Mouse (Mus musculus): ENCODE measurements around the gene Lamc1.

The Lamc1 gene

DNA sequence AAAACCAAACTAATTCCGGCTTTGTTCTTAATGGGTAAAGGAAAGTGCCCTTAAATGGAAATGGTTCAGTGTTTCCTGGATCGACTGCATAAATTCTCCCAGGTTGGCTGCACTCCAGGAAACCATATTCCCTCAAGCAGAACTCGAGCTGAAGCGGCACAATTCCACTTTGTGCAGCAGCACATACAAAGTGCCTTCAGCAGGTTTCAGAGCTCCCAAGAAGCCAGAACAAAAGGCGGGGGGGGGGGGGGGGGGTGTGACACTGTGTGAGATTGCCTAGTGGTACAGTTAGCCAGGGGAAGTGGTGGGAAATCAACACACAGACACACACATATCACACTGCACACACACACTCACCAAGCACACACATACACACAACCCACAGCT lies 140.7 kb downstream of the Lamc1 start:
- DNase-seq (ENCODE audit: low spot score in 2 of 2), result peak in 1 of 2 experiments; percentile 38

DNA sequence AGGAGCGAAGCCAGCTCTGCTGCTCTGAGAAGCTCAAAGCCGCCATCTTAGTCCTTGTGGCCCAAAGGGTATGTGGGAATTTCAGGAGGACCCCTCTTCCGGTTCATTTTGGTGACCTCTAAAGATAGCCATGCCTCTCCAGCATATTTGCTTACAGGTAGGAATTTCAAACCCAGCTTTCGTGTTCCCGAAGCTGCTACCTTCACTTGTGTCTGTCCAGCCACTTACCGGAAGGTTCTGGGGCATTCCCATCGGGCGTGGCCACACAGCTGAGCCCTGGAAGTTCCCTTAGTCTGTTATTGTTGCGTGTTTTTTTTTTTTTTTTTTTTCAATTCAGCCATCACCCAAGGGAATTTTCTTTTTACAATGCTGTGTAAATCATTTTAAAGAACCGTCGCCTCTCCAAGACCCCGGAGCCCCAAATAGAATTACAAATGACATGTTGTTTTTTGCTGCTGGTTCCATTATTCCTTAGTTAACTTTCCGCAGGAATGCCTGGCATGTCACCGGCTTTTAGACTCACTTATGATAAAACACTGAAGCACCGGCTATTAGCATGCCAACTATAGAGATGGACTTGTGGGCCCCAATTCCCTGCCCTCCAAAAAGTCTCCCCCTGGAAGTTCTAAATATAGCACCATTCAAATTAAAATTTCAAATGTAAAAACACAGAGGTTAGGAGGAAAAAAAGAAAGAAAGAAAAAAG lies 141.2 kb downstream of the Lamc1 start:
- no peak for DNase-seq (ENCODE audit: low spot score in 2 of 2)

DNA sequence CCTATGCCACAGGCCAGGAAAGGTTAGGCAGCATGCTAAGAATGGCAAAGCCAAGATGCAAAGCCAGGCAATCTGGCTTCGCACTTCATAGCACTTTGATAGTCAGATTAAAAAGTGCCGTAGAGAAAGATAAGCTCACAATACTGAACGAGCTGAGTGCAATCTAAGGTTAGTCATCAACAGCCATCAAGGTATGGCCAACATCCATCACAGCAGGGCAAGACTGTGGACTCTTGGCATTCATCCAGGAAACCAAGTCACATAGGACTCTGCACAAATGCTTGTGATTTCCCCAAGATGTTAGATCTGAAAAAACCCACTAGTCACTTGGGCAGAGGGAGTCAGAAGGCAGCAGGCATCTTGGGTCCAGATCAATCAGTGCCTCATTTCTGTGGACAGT lies 144.5 kb downstream of the Lamc1 start:
- no peak for DNase-seq (ENCODE audit: low spot score in 2 of 2)

DNA sequence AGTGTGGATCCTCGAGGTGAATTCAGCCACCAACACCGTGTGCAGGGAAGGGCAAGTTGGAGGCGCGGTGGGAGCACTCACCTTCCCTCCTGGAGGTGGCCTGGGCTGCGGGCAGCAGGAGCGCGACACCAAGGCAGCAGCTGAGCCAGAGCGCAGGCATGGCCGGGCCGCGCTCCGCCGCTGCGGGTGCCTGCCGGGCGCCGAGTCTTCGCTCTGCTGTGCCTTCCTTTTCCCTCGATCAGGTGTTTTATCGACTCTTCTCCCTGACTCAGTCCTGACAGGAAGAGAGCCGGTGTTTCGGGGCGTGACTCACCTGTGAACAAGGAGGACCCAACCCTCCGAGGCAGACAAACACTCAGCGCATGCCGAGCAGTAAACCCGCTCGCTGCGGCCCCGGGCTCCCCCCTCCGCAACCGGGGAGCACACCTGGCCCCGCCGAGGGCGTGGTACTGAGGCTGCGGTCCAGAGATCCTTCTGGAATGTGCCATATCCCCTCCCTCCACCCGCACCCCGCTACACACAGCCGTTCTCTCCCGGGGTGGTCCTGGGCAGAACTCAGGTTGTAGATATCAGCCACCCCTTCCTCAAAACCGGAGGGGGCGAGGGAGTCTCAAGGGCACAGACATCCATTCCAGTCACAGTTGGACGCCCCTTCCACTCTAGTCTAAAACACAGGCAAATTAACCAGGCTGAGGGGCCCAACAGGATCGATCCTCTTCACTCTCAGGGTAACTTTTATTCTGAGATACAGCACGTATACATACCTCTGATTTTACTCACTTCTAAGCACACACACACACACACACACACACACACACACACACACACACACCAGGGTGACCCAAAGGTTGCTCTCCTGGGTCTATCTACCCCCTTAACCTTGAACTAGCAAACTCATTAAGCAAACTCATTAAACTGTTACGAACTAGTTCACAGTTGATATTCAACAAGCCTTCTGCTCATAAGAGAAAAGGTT lies 146.5 kb downstream of the Lamc1 start, which contains the start of gene Lamc2:
Gene Lamc2, minus strand, starts transcription at position 620 of the 976 bp plus-strand sequence.
- DNase-seq (ENCODE audit: low spot score in 2 of 2), result no peak

DNA sequence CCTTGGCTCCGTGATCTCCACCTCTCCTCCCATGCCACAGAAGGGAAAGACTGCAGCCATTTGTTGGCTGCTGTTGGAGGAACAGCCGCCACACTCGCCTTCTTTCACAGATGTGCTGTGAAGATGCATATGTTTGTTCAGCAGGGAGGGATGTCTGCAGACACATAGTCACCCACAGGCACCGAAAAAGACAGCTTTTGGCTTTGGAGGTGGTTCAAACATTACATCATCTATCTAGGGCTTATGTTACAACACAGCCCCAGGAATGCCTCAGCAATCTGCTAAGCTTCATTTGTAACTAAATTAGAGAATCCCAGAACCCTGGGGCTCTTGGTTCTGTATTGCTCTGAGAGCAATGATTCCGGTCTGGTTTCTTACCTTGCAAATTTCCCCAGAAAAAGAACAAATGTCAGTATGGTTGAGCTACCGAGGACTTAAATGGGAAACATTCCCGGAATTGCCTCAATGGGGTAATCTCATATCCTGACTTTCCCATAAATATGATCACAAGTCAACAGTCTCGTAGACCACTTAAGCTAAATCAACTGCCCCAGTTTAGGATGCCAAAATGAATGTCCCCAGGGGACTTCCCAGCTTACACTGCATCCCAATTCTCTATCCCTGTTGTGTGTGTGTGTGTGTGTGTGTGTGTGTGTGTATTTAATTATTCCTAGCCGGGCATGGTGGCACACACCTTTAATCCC lies 151.8 kb downstream of the Lamc1 start:
- peak; percentile 62 to 78 for DNase-seq (ENCODE audit: low spot score in 2 of 2)

DNA sequence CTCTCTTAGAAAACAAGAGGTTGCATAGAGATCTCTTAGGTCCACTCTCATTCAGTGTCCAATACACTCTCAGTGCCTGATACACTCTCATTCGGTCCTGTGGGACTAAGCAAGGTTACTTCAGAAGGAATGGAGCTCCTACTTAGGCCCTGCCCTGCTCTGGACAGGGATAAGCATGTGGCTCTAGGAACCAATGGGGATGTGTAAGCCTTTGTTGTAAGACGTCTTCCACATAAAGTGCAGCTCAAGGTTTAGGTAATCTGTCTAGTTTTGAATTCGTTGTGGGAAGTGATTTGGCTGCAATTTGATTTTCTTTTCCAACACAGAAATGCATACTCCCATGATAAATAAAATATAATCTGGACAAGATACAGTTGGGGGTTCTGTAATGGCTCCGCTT lies 152.4 kb downstream of the Lamc1 start:
- peak in 1 of 2 experiments; percentile 12 for DNase-seq (ENCODE audit: low spot score in 2 of 2)

DNA sequence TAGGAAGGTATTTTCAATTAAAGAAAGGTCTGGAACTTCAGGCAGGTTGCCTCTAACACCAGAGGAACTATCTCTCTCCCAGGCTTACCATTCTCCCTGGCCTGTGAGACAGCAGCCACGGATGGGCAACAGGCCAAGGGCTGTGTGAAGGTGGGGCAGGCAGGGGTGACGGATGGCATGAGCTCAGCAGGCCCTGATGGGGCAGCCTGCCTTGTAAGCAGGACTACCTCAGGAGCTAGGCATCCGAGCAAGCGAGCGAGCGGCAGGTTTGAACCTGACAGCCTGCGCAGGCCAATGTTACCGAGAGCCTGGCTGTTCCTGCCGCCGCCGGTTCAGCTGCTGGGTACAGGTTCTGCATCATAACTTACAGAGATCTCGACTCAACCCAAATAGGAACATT lies 157.8 kb downstream of the Lamc1 start:
- DNase-seq (ENCODE audit: low spot score in 2 of 2), result no peak

DNA sequence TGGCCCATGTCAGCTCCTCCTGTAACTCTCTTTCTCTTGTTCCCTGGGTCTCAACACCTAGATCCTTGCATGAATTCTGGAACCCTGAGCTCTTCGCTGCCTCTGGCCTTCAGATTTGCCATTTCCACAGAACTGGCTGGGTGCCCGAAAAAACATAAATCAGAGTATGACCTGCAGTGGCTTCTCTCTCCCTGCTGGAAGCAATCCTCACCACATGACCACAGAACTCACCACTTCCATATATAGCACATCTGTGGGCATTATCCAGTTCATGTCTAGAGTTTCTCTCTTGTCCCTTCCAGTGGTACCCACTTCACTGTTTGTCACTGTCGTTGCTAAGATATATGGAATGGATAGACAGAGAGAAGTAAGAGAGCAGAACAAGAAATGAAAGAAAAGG lies 159.3 kb downstream of the Lamc1 start:
- no peak for DNase-seq (ENCODE audit: low spot score in 2 of 2)

DNA sequence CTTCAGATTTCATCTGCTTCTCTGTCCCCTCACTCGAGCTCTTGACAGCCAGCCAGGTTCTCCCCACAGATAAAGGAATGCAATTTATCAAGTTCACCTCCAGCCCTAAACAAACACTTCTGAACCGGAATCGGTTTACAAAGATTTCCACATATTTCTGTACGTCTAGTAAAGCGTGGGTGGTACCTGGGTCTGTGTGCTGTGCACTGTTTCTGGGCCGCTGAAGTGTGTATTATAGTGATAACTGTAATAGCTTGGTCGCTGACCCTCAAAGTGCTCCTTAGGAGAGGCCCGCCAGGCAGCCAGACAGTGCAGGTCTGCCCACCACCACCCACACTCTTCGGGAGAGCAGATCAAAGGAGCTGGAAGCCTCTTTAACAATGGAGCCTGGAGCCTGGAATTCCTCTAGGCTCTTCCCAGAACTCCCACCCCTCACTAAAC lies 160.3 kb downstream of the Lamc1 start:
- DNase-seq (ENCODE audit: low spot score in 2 of 2), result no peak

DNA sequence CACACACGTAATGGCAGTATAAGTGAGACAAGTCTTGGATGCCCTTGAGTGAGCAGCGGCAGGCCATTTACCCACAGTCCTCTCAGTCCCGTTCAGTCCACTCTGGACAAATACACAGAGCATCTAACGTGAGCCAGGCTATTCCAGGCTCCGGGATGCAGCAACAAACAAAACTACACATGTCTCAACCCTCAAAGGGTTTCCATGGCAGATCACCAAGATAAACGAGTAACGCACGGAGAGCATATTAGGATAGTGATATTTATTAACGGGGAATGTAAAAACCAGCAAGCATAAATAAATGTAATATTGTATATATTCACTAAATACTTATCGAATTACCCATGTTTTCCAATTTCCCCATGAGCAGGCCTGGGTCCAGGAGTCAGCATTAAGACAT lies 161.6 kb downstream of the Lamc1 start:
- no peak for DNase-seq (ENCODE audit: low spot score in 2 of 2)
